Mouse (Mus musculus) c-Kit-negative CD71-positive TER-119-positive erythroid progenitor cells, embryonic 14.5 days (primary cell): Measurements from ENCODE around the gene Npff.

Experiments used
- DNase-seq: peaks from one replicate; pipeline ENCODE4 v3.0.0-alpha.2; 2013; ENCODE audit warnings: low read depth, low spot score

The Npff gene

GRCm38 (mm10) chr15:102519211-102520141 is 5.3 kb downstream of the Npff start:
- no peak for DNase-seq

GRCm38 (mm10) chr15:102518859-102519201 is 5.9 kb downstream of the Npff start:
- DNase-seq = no peak

- DNase-seq = peak; percentile 100
Observed at GRCm38 (mm10) chr15:102517976-102518858, 6.5 kb downstream of the Npff start, which contains the start of gene Tarbp2. TSS of gene Tarbp2 (plus strand) at chr15:102518192.

- no peak for DNase-seq
Observed at GRCm38 (mm10) chr15:102517631-102517975, 7.1 kb downstream of the Npff start.

- peak; percentile 49 for DNase-seq
Observed at GRCm38 (mm10) chr15:102516728-102517404, 7.9 kb downstream of the Npff start, which contains the start of gene Map3k12. TSS of gene Map3k12 (minus strand) at chr15:102517064.

GRCm38 (mm10) chr15:102516293-102516692 is 8.4 kb downstream of the Npff start:
- DNase-seq = no peak

- no peak for DNase-seq
Observed at GRCm38 (mm10) chr15:102515791-102516190, 9.0 kb downstream of the Npff start.

GRCm38 (mm10) chr15:102515261-102515660 is 9.5 kb downstream of the Npff start:
- DNase-seq = no peak

- no peak for DNase-seq
Observed at GRCm38 (mm10) chr15:102513004-102513403, 11.7 kb downstream of the Npff start.

- DNase-seq = no peak
Observed at GRCm38 (mm10) chr15:102512471-102512870, 12.3 kb downstream of the Npff start.

GRCm38 (mm10) chr15:102512010-102512409 is 12.7 kb downstream of the Npff start:
- DNase-seq = no peak

GRCm38 (mm10) chr15:102511285-102511833 is 13.4 kb downstream of the Npff start:
- no peak for DNase-seq

- peak; percentile 38 for DNase-seq
Observed at GRCm38 (mm10) chr15:102510590-102511284, 14.0 kb downstream of the Npff start.

- no peak for DNase-seq
Observed at GRCm38 (mm10) chr15:102510110-102510509, 14.6 kb downstream of the Npff start.

- no peak for DNase-seq
Observed at GRCm38 (mm10) chr15:102508336-102508735, 16.4 kb downstream of the Npff start.

GRCm38 (mm10) chr15:102507561-102507960 is 17.2 kb downstream of the Npff start:
- DNase-seq = no peak

GRCm38 (mm10) chr15:102506864-102507263 is 17.9 kb downstream of the Npff start:
- no peak for DNase-seq

GRCm38 (mm10) chr15:102506464-102506830 is 18.3 kb downstream of the Npff start:
- DNase-seq = no peak

GRCm38 (mm10) chr15:102505770-102506463 is 18.8 kb downstream of the Npff start:
- DNase-seq = no peak

- DNase-seq = no peak
Observed at GRCm38 (mm10) chr15:102505073-102505769, 19.5 kb downstream of the Npff start.
